Mouse (Mus musculus) stomach, embryonic 15.5 days (tissue): ENCODE data around the gene Slc25a34. TPM values are rescaled to one million over a fixed set of nuclear protein-coding genes. Genes with fewer than 3 reads are reported as not detected.

Experiments used
- ATAC-seq: fragments of 200-750 bp; cut with Nextera tagmentation; 2 replicates; pipeline ENCODE4 v1.8.0; 2017; ENCODE audit warnings: low read depth, moderate number of reproducible peaks, moderate TSS enrichment; ENCODE audit not compliant: insufficient read depth, low FRiP score
- H3K27ac ChIP-seq: fragments of 300-500 bp; sonication (generic); 2 replicates; pipeline ENCODE4 v1.5.1; 2015; ENCODE audit warnings: mild to moderate bottlenecking, inconsistent platforms
- H3K27me3 ChIP-seq: fragments of 300-500 bp; sonication (generic); replicated peaks from 2 replicates; pipeline ENCODE4 v1.6.1; 2015; ENCODE audit warnings: inconsistent platforms
- H3K36me3 ChIP-seq: fragments of 300-500 bp; sonication (generic); 2 replicates; pipeline ENCODE4 v1.6.1; 2015; ENCODE audit warnings: inconsistent platforms
- H3K4me1 ChIP-seq: fragments of 300-500 bp; sonication (generic); 2 replicates; pipeline ENCODE4 v1.6.1; 2015; ENCODE audit warnings: inconsistent platforms
- H3K4me2 ChIP-seq: fragments of 300-500 bp; sonication (generic); 2 replicates; pipeline ENCODE4 v1.6.1; 2015; ENCODE audit warnings: mild to moderate bottlenecking, inconsistent platforms
- H3K4me3 ChIP-seq: fragments of 300-500 bp; sonication (generic); replicated peaks from 2 replicates; pipeline ENCODE4 v1.5.1; 2015; ENCODE audit warnings: inconsistent platforms
- H3K9ac ChIP-seq: fragments of 300-500 bp; sonication (generic); 2 replicates; pipeline ENCODE4 v1.6.1; 2015; ENCODE audit warnings: inconsistent platforms
- H3K9me3 ChIP-seq: fragments of 300-500 bp; sonication (generic); 2 replicates; pipeline ENCODE4 v1.6.1; 2016; ENCODE audit warnings: inconsistent platforms
- WGBS: fragments of 180-500 bp; shearing (Covaris S2); methylation state at CpG from one replicate; pipeline ENCODE4 v1.1.7; 2015; 5-methylcytosine and 5-hydroxymethylcytosine counted together
- polyA plus RNA-seq: library from polyadenylated mRNA; unstranded; fragments of >200 nt; fragmentation: Nextera tagmentation; extraction: Ambion mirVana; gene quantifications from 2 replicates; pipeline ENCODE4 v1.2.1, GENCODE M21; 2015

Gene Slc25a34
- polyA plus RNA-seq, 1 experiment from 2014 or later = 0.71 TPM

- WGBS = 90% methylated on average over 25 of the region's 25 CpGs
- H3K27me3 ChIP-seq = no peaks in the 10 kb centered on the region
- no peak overlapping the region for H3K4me3 ChIP-seq
- no peak overlapping the region for H3K27ac ChIP-seq
- H3K4me2 ChIP-seq = no peak overlapping the region
- peaks cover 19% of the 10 kb centered on the region for H3K4me1 ChIP-seq
- H3K36me3 ChIP-seq = peaks cover 24% of the 10 kb centered on the region
- peak; percentile 17; the same call in 1 of the 2 replicates for ATAC-seq
- H3K9me3 ChIP-seq = no peaks in the 10 kb centered on the region
- no peak overlapping the region for H3K9ac ChIP-seq
These were observed 18.6 kb upstream of the Slc25a34 start for GRCm38 (mm10) chr4:141641961-141642811.

- 90% methylated on average over 7 of the region's 7 CpGs for WGBS
- Histone ChIP-seq H3K9ac (no peak overlapping the region), H3K36me3 (peaks cover 31% of the 10 kb centered on the region), H3K4me3 (no peak overlapping the region), H3K4me1 (peaks cover 19% of the 10 kb centered on the region), H3K27me3 (no peaks in the 10 kb centered on the region), H3K4me2 (no peak overlapping the region), H3K27ac (no peak overlapping the region), H3K9me3 (no peaks in the 10 kb centered on the region)
- no peak for ATAC-seq
These were observed 17.7 kb upstream of the Slc25a34 start for GRCm38 (mm10) chr4:141641353-141641771.

- no peak for ATAC-seq
- Histone ChIP-seq H3K4me3 (no peak overlapping the region), H3K9ac (no peak overlapping the region), H3K27ac (no peak overlapping the region), H3K4me2 (no peak overlapping the region), H3K9me3 (no peaks in the 10 kb centered on the region), H3K36me3 (peaks cover 33% of the 10 kb centered on the region), H3K4me1 (peaks cover 19% of the 10 kb centered on the region), H3K27me3 (no peaks in the 10 kb centered on the region)
- 79% methylated on average over 11 of the region's 11 CpGs for WGBS
These were observed 15.9 kb upstream of the Slc25a34 start for GRCm38 (mm10) chr4:141639474-141639873.

DNA sequence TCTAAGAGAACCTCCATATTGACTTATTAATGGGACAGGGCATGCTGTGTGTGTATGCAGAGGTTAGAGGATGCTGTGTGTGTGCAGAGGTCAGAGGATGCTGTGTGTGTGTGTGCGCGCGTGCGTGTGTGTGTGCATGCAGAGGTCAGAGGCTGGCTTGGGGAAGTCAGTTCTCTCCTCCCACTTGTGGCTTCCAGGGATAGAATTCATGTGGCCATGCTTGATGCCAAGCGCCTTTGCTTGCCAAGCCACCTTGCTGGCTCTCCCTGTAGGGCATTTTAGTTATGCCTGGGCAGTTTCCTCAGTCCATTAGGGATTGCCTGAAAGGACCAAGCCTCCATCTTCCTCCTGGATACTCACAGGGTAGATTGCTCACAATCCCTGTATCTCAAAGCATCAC, 13.1 kb upstream of the Slc25a34 start:
- Histone ChIP-seq H3K36me3 (peaks cover 53% of the 10 kb centered on the region), H3K9me3 (no peaks in the 10 kb centered on the region), H3K4me3 (no peak overlapping the region), H3K27me3 (no peaks in the 10 kb centered on the region), H3K9ac (no peak overlapping the region), H3K4me2 (no peak overlapping the region), H3K4me1 (no peaks in the 10 kb centered on the region), H3K27ac (no peak overlapping the region)
- WGBS = 90% methylated on average over 5 of the region's 5 CpGs
- no peak for ATAC-seq

DNA sequence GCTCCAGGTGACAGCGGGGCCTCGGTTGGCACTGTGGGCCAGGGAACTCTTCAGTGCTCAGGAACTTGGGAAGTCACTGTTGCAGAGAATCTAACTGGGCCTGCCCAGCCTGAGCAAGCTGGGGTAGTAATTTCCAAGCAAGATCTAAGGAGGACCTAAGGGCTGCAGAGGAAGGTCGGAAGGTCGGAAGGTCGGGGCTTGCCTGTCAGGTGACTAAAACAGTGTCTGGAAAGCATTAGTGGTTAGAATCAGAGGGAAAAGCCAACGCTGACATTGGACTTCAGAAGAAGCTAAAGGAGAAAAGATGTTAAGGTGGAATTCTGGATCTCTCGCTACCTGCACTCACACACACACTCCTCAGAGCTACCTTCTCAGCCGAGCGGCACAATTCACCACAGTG, 12.4 kb upstream of the Slc25a34 start:
- Histone ChIP-seq H3K4me3 (no peak overlapping the region), H3K9me3 (no peaks in the 10 kb centered on the region), H3K27ac (no peak overlapping the region), H3K4me2 (no peak overlapping the region), H3K36me3 (peaks cover 56% of the 10 kb centered on the region), H3K27me3 (no peaks in the 10 kb centered on the region), H3K9ac (no peak overlapping the region), H3K4me1 (no peaks in the 10 kb centered on the region)
- ATAC-seq = no peak
- 81% methylated on average over 9 of the region's 9 CpGs for WGBS

DNA sequence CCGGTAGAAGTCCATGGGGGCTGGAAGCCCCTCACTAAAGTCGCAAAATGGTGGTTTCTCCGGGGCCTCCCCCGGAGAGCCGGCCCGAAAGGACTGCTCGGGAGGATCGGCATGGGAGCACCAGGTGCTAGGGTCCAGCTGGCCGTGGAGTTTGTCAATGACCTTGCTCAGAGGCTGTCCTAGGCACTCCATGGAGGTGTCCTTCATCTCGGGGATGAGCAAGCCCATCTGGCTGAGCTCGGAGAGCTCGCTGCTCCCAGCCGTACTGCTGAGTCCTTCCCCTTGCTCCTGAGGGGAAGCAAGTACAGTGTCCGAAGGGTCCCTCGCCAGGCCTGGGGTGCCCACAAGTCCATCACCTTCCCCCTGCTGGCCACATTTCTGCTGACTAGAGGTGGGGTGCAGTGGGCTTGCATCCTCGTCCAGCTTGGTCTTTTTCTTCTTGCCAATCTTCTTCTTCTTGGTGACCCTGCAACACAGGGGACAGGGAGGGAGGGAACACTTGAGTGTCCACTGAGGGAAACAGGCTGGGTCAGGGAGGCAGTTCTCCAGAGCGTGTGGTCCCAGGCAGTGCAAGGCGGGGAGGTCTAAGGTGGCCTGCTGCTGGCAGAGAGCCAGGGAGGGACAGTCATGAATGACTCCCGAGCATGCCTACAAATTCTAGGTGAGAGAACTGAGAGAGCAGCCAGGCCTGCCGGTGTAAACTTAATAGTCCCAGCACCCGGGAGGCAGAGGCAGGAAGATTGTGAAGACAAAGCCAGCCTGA, 8.7 kb upstream of the Slc25a34 start:
- no peak for ATAC-seq
- Histone ChIP-seq H3K9ac (no peak overlapping the region), H3K36me3 (peaks cover 55% of the 10 kb centered on the region), H3K27me3 (no peaks in the 10 kb centered on the region), H3K9me3 (no peaks in the 10 kb centered on the region), H3K4me3 (no peak overlapping the region), H3K4me1 (no peaks in the 10 kb centered on the region), H3K27ac (no peak overlapping the region), H3K4me2 (no peak overlapping the region)
- WGBS = 90% methylated on average over 21 of the region's 21 CpGs

DNA sequence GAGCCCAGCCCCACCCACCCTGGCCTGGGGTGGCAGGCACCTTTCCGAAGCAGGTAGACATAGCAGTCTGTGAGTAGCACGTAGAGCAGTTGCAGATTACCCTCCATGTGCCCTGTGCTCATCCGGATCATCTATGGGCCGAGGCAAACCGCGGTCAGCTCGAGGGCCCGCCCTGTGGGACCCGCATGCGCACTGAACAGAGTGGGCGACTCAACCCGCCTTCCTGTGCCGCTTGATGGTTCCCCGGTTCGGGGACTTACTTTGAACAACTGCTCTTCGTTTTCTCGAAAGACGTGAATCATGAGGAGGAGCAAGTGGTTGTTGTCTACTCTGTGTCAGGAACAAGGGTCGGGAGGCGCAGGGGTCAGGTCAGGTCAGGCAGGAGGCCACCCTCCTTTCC, 7.6 kb upstream of the Slc25a34 start:
- Histone ChIP-seq H3K27ac (no peak overlapping the region), H3K4me2 (no peak overlapping the region), H3K36me3 (peaks cover 48% of the 10 kb centered on the region), H3K4me1 (no peaks in the 10 kb centered on the region), H3K27me3 (no peaks in the 10 kb centered on the region), H3K9ac (no peak overlapping the region), H3K4me3 (no peak overlapping the region), H3K9me3 (no peaks in the 10 kb centered on the region)
- 92% methylated on average over 20 of the region's 20 CpGs for WGBS
- ATAC-seq = no peak

DNA sequence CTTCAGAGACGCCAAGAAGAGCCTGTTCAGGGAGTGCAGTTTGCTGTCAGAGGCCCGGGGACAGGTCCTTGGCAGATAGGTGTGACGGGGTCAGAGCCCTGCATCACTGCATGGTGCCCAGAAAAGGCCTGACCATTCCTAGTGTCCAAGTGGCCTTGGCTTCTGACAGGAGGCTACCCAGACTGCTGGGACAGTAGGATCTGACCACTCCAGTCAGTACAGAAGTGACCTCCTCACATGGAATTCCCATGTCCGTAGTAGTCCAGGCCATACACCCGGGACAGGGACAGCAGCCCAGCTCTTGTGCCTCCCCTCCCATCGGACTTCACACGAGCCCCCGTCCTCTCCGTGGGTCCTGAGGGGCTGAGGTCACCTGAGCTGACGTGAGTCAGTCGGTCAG, 6.4 kb upstream of the Slc25a34 start:
- H3K36me3 ChIP-seq = peaks cover 47% of the 10 kb centered on the region
- no peak overlapping the region for H3K9ac ChIP-seq
- H3K4me3 ChIP-seq = no peak overlapping the region
- H3K27ac ChIP-seq = no peak overlapping the region
- ATAC-seq = no peak
- H3K4me2 ChIP-seq = no peak overlapping the region
- H3K9me3 ChIP-seq = no peaks in the 10 kb centered on the region
- no peaks in the 10 kb centered on the region for H3K4me1 ChIP-seq
- H3K27me3 ChIP-seq = no peaks in the 10 kb centered on the region
- WGBS = 94% methylated on average over 11 of the region's 11 CpGs

GRCm38 (mm10) chr4:141628661-141629060, 5.0 kb upstream of the Slc25a34 start:
- no peaks in the 10 kb centered on the region for H3K27me3 ChIP-seq
- 83% methylated on average over 14 of the region's 14 CpGs for whole genome bisulfite sequencing
- peaks cover 41% of the 10 kb centered on the region for H3K36me3 ChIP-seq
- no peaks in the 10 kb centered on the region for H3K9me3 ChIP-seq
- H3K4me3 ChIP-seq = no peak overlapping the region
- H3K4me1 ChIP-seq = peaks cover 2% of the 10 kb centered on the region
- H3K9ac ChIP-seq = no peak overlapping the region
- no peak overlapping the region for H3K4me2 ChIP-seq
- H3K27ac ChIP-seq = no peak overlapping the region
- ATAC-seq = no peak

GRCm38 (mm10) chr4:141627502-141627901, 3.9 kb upstream of the Slc25a34 start:
- no peak for ATAC-seq
- no peaks in the 10 kb centered on the region for H3K9me3 ChIP-seq
- H3K4me3 ChIP-seq = no peak overlapping the region
- H3K4me2 ChIP-seq = no peak overlapping the region
- H3K4me1 ChIP-seq = peaks cover 10% of the 10 kb centered on the region
- H3K27ac ChIP-seq = no peak overlapping the region
- no peak overlapping the region for H3K9ac ChIP-seq
- 88% methylated on average over 5 of the region's 5 CpGs for WGBS
- peaks cover 36% of the 10 kb centered on the region for H3K36me3 ChIP-seq
- H3K27me3 ChIP-seq = no peaks in the 10 kb centered on the region

DNA sequence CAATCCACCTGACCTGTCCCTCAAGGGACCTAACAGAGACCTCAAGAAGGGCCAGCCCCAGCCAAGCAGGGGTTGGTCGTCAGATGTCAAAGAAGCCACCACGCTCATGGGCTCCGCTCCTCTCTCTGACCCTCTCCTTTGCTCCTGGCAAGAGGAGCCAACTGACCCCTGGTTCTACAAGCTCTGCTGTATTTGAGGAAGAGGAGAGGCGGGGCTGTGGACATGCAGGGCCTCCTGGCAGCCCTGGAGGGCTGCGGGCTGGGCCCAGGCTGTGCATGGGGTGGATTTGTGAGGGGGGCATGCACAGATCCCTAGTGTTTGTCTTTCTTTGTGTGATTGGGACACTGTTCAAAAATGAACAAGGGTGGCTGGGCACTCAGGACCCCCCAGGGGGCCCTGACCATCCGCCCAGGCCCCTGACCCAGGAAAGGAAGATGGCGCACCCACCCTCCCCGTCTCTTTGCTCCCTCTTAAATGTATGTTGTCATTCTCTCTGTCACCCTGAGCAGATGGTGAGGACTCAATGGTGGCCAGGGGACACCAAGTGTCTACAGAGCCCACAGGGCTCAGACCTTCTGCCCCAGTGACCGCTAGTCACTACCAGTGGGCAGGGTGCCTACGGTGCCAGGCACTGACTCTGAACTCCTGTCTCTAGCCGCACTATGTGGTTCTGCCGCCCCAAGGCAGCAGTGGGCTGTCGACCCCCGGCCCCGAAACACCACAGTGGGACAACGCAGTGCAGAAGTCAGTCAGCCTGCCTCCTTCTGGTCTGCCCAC, 2.3 kb upstream of the Slc25a34 start:
- no peak overlapping the region for H3K9ac ChIP-seq
- no peak overlapping the region for H3K4me2 ChIP-seq
- 87% methylated on average over 16 of the region's 16 CpGs for WGBS
- no peaks in the 10 kb centered on the region for H3K27me3 ChIP-seq
- peaks cover 20% of the 10 kb centered on the region for H3K36me3 ChIP-seq
- ATAC-seq = no peak
- no peak overlapping the region for H3K27ac ChIP-seq
- no peaks in the 10 kb centered on the region for H3K9me3 ChIP-seq
- H3K4me3 ChIP-seq = no peak overlapping the region
- peaks cover 10% of the 10 kb centered on the region for H3K4me1 ChIP-seq
